Mouse (Mus musculus) neural tube, embryonic 11.5 days (tissue): ENCODE data around the gene Gm20388. TPM values are rescaled to one million over a fixed set of nuclear protein-coding genes. Genes with fewer than 3 reads are reported as not detected.

ENCODE experiments used
- ATAC-seq: fragments of 200-750 bp; cut with Nextera tagmentation; 2 replicates; pipeline ENCODE4 v1.8.0; 2017; ENCODE audit warnings: moderate number of reproducible peaks, mild to moderate bottlenecking, moderate TSS enrichment, moderate library complexity; ENCODE audit not compliant: insufficient read depth, low FRiP score, low TSS enrichment
- DNase-seq: peaks from one replicate; pipeline ENCODE4 v3.0.0-alpha.2; 2015; ENCODE audit warnings: low spot score
- H3K27ac ChIP-seq: fragments of 300-500 bp; sonication (generic); 2 replicates; pipeline ENCODE4 v1.5.1; 2014; ENCODE audit warnings: low read depth, mild to moderate bottlenecking, low read length
- H3K27me3 ChIP-seq: fragments of 300-500 bp; sonication (generic); 2 replicates; pipeline ENCODE4 v1.6.1; 2014; ENCODE audit warnings: mild to moderate bottlenecking, low read length, mixed read lengths; ENCODE audit not compliant: control insufficient read depth, insufficient read depth
- H3K36me3 ChIP-seq: fragments of 300-500 bp; sonication (generic); 2 replicates; pipeline ENCODE4 v1.6.1; 2014; ENCODE audit warnings: mild to moderate bottlenecking, low read length, moderate library complexity, mixed read lengths; ENCODE audit not compliant: control insufficient read depth, insufficient read depth
- H3K4me1 ChIP-seq: fragments of 300-500 bp; sonication (generic); 2 replicates; pipeline ENCODE4 v1.6.1; 2014; ENCODE audit warnings: low read length, mixed read lengths; ENCODE audit not compliant: control insufficient read depth, insufficient read depth
- H3K4me2 ChIP-seq: fragments of 300-500 bp; sonication (generic); 2 replicates; pipeline ENCODE4 v1.6.1; 2014; ENCODE audit warnings: low read depth, mild to moderate bottlenecking, moderate library complexity
- H3K4me3 ChIP-seq: fragments of 300-500 bp; sonication (generic); 2 replicates; pipeline ENCODE4 v1.5.1; 2014; ENCODE audit warnings: low read depth, low read length
- H3K9ac ChIP-seq: fragments of 300-500 bp; sonication (generic); 2 replicates; pipeline ENCODE4 v1.6.1; 2014; ENCODE audit warnings: mild to moderate bottlenecking, low read length
- H3K9me3 ChIP-seq: fragments of 300-500 bp; sonication (generic); 2 replicates; pipeline ENCODE4 v1.6.1; 2016; ENCODE audit warnings: low read length; ENCODE audit not compliant: control insufficient read depth
- WGBS: fragments of 180-500 bp; shearing (Covaris S2); extraction: QIAGEN DNeasy Blood & Tissue Kit; methylation state at CpG from one replicate; pipeline ENCODE4 v1.1.7; 2014; 5-methylcytosine and 5-hydroxymethylcytosine counted together
- polyA plus RNA-seq: library from polyadenylated mRNA; unstranded; fragments of >200 nt; fragmentation: Nextera tagmentation; extraction: Ambion mirVana; gene quantifications from 2 replicates; pipeline ENCODE4 v1.2.1, GENCODE M21; 2014

Gm20388 gene
- polyA plus RNA-seq, 1 experiment from 2014 or later, result not detected

GRCm38 (mm10) chr8:121326164-121326910 lies 1415.7 kb downstream of the Gm20388 start:
- H3K4me2 ChIP-seq, result no peak overlapping the region
- no peaks in the 10 kb centered on the region for H3K36me3 ChIP-seq
- H3K4me1 ChIP-seq, result peaks cover 7% of the 10 kb centered on the region; the same call in 1 of the 2 replicates
- DNase-seq (no peak), ATAC-seq (no peak)
- 63% methylated on average over 18 of the region's 18 CpGs for WGBS
- H3K9ac ChIP-seq, result no peak overlapping the region
- no peaks in the 10 kb centered on the region for H3K27me3 ChIP-seq
- no peak overlapping the region for H3K4me3 ChIP-seq
- no peaks in the 10 kb centered on the region for H3K9me3 ChIP-seq
- no peak overlapping the region for H3K27ac ChIP-seq

GRCm38 (mm10) chr8:121332436-121332835 lies 1421.8 kb downstream of the Gm20388 start:
- H3K4me1 ChIP-seq, result peaks cover 10% of the 10 kb centered on the region
- no peaks in the 10 kb centered on the region for H3K27me3 ChIP-seq
- H3K9ac ChIP-seq, result no peak overlapping the region
- no peak overlapping the region for H3K27ac ChIP-seq
- no peaks in the 10 kb centered on the region for H3K36me3 ChIP-seq
- no peak overlapping the region for H3K4me2 ChIP-seq
- DNase-seq, result no peak
- peaks cover 2% of the 10 kb centered on the region; the same call in 1 of the 2 replicates for H3K9me3 ChIP-seq
- no peak overlapping the region for H3K4me3 ChIP-seq
- ATAC-seq, result no peak
- 78% methylated on average over 8 of the region's 8 CpGs for WGBS

- H3K27ac ChIP-seq, result peak overlapping the region; percentile 72
- ATAC-seq, result no peak; the same call in 1 of the 2 replicates
- 44% methylated on average over 33 of the region's 33 CpGs for WGBS
Measured at GRCm38 (mm10) chr8:121334495-121335424, 1424.1 kb downstream of the Gm20388 start.

GRCm38 (mm10) chr8:121335684-121336083 lies 1425.0 kb downstream of the Gm20388 start:
- H3K4me1 ChIP-seq, result peaks cover 10% of the 10 kb centered on the region
- DNase-seq (no peak), ATAC-seq (no peak)
- H3K4me3 ChIP-seq, result no peak overlapping the region
- WGBS, result 96% methylated on average over 7 of the region's 7 CpGs
- H3K9ac ChIP-seq, result no peak overlapping the region
- H3K4me2 ChIP-seq, result no peak overlapping the region
- H3K36me3 ChIP-seq, result no peaks in the 10 kb centered on the region
- H3K27me3 ChIP-seq, result no peaks in the 10 kb centered on the region
- no peak overlapping the region for H3K27ac ChIP-seq
- peaks cover 2% of the 10 kb centered on the region; the same call in 1 of the 2 replicates for H3K9me3 ChIP-seq

More at GRCm38 (mm10) chr8:121334495-121335424, 1424.1 kb downstream of the Gm20388 start:
- H3K36me3 ChIP-seq, result no peaks in the 10 kb centered on the region
- H3K4me3 ChIP-seq, result no peak overlapping the region
- H3K4me1 ChIP-seq, result peaks cover 10% of the 10 kb centered on the region
- H3K27me3 ChIP-seq, result no peaks in the 10 kb centered on the region
- H3K9me3 ChIP-seq, result peaks cover 2% of the 10 kb centered on the region; the same call in 1 of the 2 replicates
- peak; percentile 51 for DNase-seq
- peak overlapping the region; percentile 41 for H3K9ac ChIP-seq
- no peak overlapping the region for H3K4me2 ChIP-seq

- Histone ChIP-seq H3K9ac (no peak overlapping the region), H3K27ac (no peak overlapping the region), H3K4me2 (no peak overlapping the region), H3K4me1 (no peaks in the 10 kb centered on the region), H3K9me3 (no peaks in the 10 kb centered on the region), H3K36me3 (no peaks in the 10 kb centered on the region), H3K4me3 (no peak overlapping the region), H3K27me3 (no peaks in the 10 kb centered on the region)
- DNase-seq (no peak), ATAC-seq (no peak)
- WGBS, result 58% methylated on average over 13 of the region's 13 CpGs
Measured at GRCm38 (mm10) chr8:121342931-121343330, 1432.3 kb downstream of the Gm20388 start.

- no peak overlapping the region for H3K27ac ChIP-seq
Measured at GRCm38 (mm10) chr8:121344486-121344885, 1433.8 kb downstream of the Gm20388 start.

GRCm38 (mm10) chr8:121346175-121346574 lies 1435.5 kb downstream of the Gm20388 start:
- WGBS, result 63% methylated on average over 13 of the region's 13 CpGs
- no peaks in the 10 kb centered on the region for H3K27me3 ChIP-seq

More at GRCm38 (mm10) chr8:121344486-121344885, 1433.8 kb downstream of the Gm20388 start:
- H3K9ac ChIP-seq, result no peak overlapping the region
- H3K9me3 ChIP-seq, result no peaks in the 10 kb centered on the region
- no peak for ATAC-seq
- H3K4me1 ChIP-seq, result no peaks in the 10 kb centered on the region
- no peak for DNase-seq
- 88% methylated on average over 9 of the region's 9 CpGs for WGBS
- H3K27me3 ChIP-seq, result no peaks in the 10 kb centered on the region
- H3K4me3 ChIP-seq, result no peak overlapping the region
- no peak overlapping the region for H3K4me2 ChIP-seq
- H3K36me3 ChIP-seq, result no peaks in the 10 kb centered on the region

GRCm38 (mm10) chr8:121346862-121347261 lies 1436.2 kb downstream of the Gm20388 start:
- Histone ChIP-seq H3K4me3 (no peak overlapping the region), H3K27ac (no peak overlapping the region), H3K36me3 (no peaks in the 10 kb centered on the region), H3K27me3 (no peaks in the 10 kb centered on the region), H3K4me1 (no peaks in the 10 kb centered on the region), H3K4me2 (no peak overlapping the region), H3K9me3 (no peaks in the 10 kb centered on the region), H3K9ac (no peak overlapping the region)
- DNase-seq (no peak), ATAC-seq (no peak)
- WGBS, result 65% methylated on average over 9 of the region's 9 CpGs

More at GRCm38 (mm10) chr8:121346175-121346574, 1435.5 kb downstream of the Gm20388 start:
- H3K9me3 ChIP-seq, result no peaks in the 10 kb centered on the region
- H3K4me1 ChIP-seq, result no peaks in the 10 kb centered on the region
- DNase-seq (no peak), ATAC-seq (no peak)
- H3K4me3 ChIP-seq, result no peak overlapping the region
- H3K4me2 ChIP-seq, result no peak overlapping the region
- no peak overlapping the region for H3K27ac ChIP-seq
- H3K9ac ChIP-seq, result no peak overlapping the region
- H3K36me3 ChIP-seq, result no peaks in the 10 kb centered on the region
